Mouse (Mus musculus) kidney, postnatal 14 days (tissue): ENCODE data around the gene Nptxr.

Experiments used
- DNase-seq: peaks from one replicate; pipeline ENCODE4 v3.0.0; 2022; ENCODE audit warnings: mixed read lengths

Gene Nptxr

GRCm38 (mm10) chr15:79751772-79752171, 52.8 kb downstream of the Nptxr start:
- DNase-seq, result no peak

DNA sequence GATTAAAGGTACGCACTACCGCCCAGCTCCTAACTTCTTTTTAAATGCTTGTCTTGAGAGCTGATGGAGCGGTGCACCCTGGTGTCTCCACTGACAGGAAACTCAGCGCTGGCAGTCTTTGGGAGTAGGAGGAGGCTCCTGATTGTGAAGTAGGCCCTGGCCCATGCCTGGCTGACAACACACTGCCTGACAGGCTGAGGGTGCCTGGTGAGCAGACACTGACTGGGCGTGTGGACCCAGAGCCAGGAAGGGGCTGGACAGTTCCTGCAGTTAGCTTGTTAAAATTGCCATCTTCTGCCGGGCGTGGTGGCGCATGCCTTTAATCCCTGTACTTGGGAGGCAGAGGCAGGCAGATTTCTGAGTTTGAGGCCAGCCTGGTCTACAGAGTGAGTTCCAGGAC, 54.3 kb downstream of the Nptxr start:
- DNase-seq, result no peak

- DNase-seq, result no peak
These were observed 55.4 kb downstream of the Nptxr start for GRCm38 (mm10) chr15:79749162-79749561.

GRCm38 (mm10) chr15:79747998-79748397, 56.6 kb downstream of the Nptxr start:
- peak; percentile 48 for DNase-seq

DNA sequence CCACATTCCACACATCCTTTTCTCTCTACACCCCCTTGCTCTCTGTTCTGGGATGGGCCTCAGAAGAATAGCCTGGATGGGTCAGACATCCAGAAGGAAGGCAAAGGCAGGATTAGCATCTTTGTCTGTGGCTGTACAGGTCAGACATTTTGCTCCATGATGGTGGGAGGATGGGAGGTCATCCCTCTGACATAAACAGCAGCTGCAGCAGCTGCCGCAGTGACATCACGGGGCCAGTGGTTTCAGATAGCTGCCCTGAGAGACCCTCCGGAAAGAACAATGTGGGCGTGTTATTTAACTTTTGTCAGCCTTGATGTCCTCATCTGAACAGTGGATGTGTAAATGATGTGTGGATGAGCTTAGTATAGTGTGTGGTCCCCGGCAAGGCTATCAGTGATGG, 58.7 kb downstream of the Nptxr start:
- no peak for DNase-seq

DNA sequence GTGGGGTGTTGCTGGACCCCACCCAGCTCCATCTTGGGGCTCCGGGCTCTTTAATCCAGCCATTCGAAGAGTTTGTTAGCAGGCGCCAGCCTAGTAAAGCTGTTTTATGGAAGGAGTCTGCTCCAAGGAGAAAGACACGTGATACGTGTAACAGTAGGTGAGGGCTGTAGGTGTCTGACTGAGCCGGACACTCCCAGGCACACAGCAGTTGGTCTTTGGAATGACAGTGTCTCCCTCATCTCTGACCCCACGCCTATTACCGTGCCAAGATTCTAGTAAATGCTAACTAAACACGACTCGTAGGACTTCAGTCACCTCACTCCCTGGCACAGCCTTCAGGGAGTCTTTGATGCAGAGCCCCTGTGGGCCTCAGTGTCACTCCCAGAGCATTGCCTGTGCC, 59.3 kb downstream of the Nptxr start:
- peak; percentile 44 for DNase-seq

GRCm38 (mm10) chr15:79744742-79745141, 59.8 kb downstream of the Nptxr start:
- peak; percentile 49 for DNase-seq

DNA sequence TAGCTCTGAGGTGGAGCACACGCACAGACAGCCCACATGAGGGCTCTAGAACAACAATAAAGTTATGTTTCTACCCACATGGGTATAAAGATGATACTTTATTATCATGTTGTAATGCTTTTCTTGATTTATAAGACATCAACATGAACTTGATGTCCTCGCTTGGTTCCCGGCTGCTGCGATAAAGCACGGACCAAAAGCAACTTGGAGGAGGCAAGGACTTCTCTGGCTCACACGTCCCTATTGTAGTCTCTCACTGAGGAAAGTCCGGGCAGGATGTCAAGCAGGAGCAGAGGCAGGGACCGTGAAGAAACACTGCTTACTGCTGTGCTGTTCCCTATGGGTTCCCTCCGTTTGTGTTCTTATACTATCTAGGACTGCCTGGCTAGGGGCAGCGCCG, 60.6 kb downstream of the Nptxr start:
- DNase-seq, result no peak

- no peak for DNase-seq
These were observed 61.9 kb downstream of the Nptxr start for GRCm38 (mm10) chr15:79742706-79743023.

DNA sequence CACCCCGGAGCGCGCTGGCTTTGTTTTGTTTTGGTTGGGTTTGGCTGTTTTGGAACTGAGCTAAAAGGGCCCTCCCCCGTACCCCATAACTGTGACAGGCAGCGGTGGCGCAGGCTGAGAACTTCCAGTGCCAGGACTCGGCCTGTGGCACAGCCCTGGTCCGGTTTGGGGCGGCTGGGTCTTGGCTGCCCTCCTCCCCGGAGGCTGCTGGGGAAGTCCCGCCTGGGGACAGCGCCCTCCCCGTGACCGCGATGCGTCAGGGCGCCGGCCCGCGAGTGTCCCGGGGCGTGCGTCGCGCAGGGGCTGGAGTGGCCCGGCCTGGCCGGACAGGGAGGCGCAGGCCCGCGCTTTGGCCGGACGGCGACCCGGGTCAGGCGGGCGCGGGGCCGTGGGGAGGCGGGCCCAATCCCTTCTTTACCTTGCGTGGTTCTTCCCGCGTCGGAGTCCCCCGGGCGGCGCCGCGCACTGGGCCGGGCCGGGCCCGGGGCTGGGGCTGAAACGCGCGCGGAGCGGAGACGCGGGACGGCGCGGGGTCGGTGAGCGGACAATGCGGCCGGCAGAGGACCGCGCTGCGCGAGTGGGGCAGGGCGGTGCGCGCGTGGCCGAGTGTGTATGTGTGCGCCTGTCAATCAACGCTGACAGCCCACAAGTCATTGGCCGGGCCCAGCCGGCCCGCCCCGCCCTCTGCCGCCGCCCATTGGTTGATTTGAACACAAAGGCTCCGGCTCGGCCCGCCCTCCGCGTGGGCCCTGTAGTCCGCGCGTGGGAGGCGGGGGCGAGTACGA, 62.5 kb downstream of the Nptxr start, which contains the start of gene Sun2:
TSS of gene Sun2 (minus strand) at position 616 of the 785 bp plus-strand sequence.
- DNase-seq, result peak; percentile 95

GRCm38 (mm10) chr15:79741173-79741858, 63.2 kb downstream of the Nptxr start:
- peak; percentile 20 for DNase-seq

DNA sequence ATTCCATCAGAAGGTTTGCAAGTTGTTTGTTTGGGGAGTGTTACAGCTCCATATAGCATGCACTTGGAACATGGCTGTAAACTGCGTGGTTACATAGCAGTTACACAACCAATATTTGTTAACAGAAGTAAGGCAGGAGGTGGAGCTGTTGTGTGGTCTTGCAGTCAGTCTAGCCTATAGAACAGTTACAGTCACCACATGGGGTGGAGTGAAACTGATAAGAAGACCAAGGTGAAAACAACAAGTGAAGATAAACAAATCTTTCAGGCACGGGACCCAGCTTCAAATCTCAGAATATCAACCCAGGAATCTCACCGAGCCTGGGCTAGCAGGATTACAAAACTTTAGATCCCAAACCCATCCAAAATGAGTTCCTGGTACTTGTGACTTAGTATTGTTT, 63.8 kb downstream of the Nptxr start:
- DNase-seq, result no peak
